Mouse (Mus musculus): ENCODE results near the gene 1700028J19Rik.
"Not testable (repeated sequence)": the region's sequence is repeated elsewhere in the genome, so short reads cannot be mapped to it uniquely, and the experiment has no call there.

DNA sequence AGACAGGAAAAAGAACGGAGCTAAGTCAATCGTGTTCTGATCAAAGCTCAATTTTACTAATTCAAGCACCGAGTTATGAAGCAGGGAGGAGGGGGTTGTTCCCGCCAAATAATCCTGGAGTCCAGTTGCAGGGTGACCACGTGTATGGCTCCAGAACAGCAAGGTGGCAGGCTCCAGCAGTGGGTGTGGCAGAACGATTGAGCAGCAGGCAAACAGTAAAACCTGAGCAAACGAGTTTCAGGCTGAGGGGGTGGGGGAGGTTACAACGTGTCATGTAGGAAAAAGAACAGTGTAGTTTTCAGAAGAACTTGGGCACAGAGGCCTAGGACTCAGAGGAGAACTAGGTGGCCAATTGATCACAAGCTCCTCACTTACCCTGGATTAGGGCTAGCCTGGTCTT is 60.0 kb downstream of the 1700028J19Rik start:
- not testable (repeated sequence) for TF ChIP-seq CTCF (conservative IDR thresholded peaks at IDR 0.05; ENCODE audit: insufficient read depth, insufficient read length, low read depth, low read length); POLR2A (IDR thresholded peaks at IDR 0.05; ENCODE audit: low read depth, low read length)

Data from kidney, adult 2 months (tissue).